Mouse (Mus musculus) T-helper 2 cell (primary cell): ENCODE results near the gene Usf1.

Experiments used
- in situ Hi-C: fragments of 300-600 bp; cut with MboI, MseI; formaldehyde crosslinking; loops from one replicate; pipeline ENCODE4 v1.15.1; 2025; ENCODE audit warnings: high pct_unique_total_duplicates

Gene Usf1

DNA sequence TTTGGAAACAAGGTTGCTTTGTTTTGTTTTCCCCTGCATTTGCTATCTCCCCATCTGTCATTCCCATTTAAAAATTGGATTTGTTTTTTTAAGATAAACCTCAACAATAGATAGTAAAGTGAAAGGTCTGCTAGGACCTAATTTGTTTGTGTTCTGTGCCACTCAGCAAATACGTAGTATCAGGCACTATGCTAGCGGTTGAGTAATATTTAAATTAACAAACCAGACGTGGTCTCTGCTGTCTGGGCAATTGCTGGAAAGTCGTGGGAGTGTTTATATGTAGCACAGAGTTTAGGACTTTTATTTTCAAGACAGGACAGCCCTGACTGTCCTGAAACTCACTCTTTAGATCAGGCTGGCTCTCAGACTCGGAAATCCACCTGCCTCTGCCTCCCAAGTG lies 41.4 kb downstream of the Usf1 start:
- in situ Hi-C loops, result no loop called here

DNA sequence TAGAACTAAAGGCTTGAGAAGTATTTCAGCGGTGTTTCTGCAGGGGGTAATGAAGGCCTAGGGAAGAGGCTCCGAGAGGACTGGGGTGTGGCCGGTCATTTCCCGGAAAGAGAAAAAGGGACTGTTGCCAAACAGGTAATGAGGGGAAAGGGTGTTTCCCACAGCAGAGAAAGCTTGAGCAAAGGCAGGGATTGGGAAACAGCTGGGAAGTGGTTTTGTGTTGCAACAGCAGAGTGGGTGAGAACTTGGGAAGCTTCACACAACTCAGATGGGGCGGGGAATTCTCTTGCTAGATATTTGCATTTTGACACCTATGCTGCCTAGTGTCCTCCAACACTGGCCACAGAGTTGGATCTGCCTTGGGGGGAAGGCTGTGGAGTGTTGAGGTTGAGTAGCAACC lies 41.8 kb downstream of the Usf1 start:
- in situ Hi-C loops, result no loop called here

DNA sequence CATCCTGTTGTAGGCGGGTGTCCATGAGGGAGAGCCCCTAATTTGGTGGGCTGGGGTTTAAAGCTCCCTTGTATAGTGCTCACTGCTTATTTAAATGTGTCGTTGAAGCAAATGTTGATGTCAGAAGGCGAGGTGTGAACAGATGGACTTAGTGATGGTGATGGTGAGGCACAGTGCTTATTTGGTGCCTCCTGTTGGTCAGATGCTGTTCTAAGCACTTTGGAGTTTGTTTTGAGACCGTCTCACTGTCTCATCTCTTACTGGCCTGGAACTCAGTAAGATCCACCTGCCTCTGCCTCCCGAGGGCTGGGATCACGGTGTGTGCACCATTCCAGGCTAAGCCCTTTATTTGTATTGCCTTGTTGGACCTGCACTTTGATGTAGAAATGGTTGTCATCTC lies 43.8 kb downstream of the Usf1 start:
- in situ Hi-C loops, result no loop called here

DNA sequence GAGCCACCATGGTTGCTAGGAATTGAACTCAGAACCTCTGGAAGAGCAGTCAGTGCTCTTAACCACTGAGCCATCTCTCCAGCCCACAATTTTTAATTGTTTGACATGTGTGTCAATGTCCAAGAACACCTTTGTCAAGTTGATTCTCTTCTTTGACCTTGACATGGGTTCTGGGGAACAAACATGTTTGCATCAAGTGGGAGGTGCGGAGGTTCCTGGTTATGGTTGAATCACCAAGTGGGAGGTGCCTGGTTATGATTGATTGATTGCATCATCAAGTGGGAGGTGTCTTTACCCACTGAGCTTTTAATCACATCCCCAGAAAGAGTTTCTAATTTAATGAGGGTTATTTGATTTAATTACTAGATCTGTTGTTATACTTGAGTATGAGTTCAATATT lies 46.5 kb downstream of the Usf1 start:
- in situ Hi-C loops, result no loop called here

DNA sequence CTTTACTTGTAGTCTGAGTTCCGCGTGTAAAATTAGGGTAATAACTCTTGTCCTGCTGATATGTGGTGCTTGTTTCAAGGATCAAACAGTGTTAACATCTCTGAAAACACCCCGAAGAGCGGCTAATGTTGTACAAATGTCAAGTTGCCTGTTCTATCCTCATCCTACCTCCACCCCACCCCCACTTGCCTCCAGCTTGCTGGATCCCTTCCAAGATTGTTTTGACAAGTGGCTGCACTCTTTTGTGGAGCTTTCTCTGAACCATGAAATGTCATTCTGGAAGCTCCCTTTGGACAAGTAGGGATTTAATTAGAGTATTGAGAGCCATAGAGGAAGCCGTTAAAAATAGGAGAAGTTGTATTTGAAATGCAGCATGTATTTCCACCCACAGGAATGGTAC lies 48.7 kb downstream of the Usf1 start:
- in situ Hi-C loops, result no loop called here

DNA sequence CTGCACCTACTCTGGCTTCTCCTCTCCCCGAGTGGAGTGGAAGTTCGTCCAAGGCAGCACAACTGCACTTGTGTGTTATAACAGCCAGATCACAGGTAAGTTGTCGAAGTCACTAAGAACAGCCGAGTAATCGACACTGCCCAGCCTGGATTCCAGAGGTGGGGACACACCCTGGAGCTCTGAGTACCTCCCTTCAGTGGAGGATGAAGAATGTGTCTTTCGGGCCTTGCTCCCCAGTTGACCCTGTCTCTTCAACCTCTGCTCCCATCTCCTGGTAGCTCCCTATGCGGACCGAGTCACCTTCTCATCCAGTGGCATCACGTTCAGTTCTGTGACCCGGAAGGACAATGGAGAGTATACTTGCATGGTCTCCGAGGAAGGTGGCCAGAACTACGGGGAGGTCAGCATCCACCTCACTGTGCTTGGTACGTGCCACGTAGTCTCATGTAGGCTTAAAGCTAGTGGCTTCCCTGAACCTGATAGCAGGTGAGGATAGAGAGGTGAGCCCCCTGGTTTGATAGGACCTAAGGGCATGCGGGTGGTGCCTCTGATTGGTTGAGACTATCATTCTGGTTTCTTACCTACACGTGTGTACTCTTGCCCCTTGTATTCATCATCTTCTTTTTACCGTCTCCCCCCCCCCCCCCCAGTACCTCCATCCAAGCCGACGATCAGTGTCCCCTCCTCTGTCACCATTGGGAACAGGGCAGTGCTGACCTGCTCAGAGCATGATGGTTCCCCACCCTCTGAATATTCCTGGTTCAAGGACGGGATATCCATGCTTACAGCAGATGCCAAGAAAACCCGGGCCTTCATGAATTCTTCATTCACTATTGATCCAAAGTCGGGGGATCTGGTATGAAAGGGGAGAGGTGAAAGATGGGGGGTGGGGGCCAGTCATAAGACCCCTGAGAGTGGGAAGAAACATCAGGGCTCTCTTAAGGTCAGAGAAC lies 49.7 kb downstream of the Usf1 start:
- in situ Hi-C loops, result no loop called here

DNA sequence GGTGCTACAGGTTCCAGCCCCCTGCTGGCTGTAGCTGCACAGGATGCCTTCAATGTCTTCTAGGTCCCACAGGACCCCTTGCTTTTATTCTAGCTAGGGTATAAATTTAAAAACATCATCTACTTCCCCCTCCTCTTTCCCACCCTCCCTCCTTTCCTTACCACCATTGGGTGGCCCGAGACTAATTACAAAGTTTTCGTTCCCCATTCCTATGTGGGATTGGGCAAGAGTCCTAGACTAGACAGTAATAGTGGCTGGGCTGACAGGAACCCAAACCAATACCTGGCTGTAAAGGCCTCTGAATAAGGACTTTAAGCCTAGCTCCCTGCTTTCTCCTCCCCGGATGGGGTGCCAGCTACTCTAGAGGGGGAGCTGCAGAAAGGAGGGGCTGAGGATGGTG lies 52.0 kb downstream of the Usf1 start:
- in situ Hi-C loops, result no loop called here

DNA sequence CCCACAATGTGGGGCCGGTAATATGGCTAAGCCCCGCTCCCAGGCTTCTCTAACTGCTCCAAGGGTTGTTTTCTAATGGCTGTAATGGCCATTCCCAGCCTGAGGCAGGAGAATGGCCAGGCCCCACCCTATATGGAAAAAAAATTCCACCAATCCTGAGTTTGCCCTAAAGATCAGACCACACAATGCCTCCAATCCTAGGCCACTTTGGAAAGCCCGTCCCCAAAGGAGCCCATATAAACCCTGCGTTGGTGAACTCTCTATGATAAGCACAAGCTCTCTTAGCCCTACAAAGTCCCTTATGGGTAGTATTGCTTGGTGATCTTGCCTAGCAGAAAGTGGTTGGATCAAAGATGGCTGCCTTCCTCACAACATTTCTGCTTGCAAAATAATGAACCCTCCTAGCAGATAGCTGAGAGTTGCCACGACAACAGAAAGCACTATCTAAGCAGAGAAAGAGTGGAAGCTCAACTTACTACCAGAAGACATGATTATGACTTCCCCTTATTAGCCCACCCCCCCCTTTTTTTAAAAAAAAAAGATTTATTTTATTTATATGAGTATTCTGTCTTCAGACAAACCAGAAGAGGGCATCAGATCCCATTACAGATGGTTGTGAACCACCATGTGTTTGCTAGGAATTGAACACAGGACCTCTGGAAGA lies 54.8 kb downstream of the Usf1 start:
- in situ Hi-C loops, result no loop called here

DNA sequence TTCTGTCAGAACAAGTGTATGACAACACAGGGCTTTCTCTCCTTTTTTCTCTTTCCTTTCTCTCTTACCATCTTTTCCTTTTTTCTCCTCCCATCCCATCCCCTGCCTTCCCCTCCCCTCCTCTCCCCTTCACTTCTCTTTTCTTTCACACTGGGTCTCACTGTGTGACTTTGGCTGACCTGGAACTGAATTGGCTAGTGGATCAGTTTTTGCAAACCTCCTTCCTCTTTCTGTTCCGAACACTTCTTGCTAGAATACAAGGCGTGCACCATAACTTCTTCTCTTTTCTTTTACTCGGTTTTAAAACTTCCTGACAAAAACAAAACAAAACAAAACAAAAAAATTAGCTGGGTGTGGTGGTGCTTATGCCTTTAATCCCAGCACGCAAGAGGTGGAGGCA lies 55.5 kb downstream of the Usf1 start:
- in situ Hi-C loops, result no loop called here
